ENCODE assay signal across 8 mouse cellular contexts in genomic region chr2:30205629-30206357, GRCm38 (mm10). TPM values are rescaled to one million over a fixed set of nuclear protein-coding genes. Genes with fewer than 3 reads are reported as not detected.
DNase-seq lines count a peak whose midpoint lies in the region; ATAC-seq and TF ChIP-seq lines count a peak whose summit lies in the region.

Gene Kyat1 (minus strand): TSS chr2:30205847.

- H3K9me3 ChIP-seq in MEL (replicated peaks; ENCODE audit: insufficient read depth, low read length): no peaks in the 10 kb centered on the region
- H3K9me3 ChIP-seq in forebrain, postnatal 0 days (ENCODE audit: low read length): no peaks in the 10 kb centered on the region
- no peaks in the 10 kb centered on the region for H3K9me3 ChIP-seq in lung, embryonic 15.5 days

- no peak for TF ChIP-seq EP300 in MEL (IDR thresholded peaks at IDR 0.05; ENCODE audit: low read depth in 1 of 2, low read length in 2 of 2)

- H3K4me1 ChIP-seq in MEL (ENCODE audit: control insufficient read depth in 1 of 2, insufficient read depth in 2 of 2, low read length in 2 of 2): peaks cover 3 to 4% of the 10 kb centered on the region in 2 experiments; a peak in 1 of 4 replicates
- peaks cover 11% of the 10 kb centered on the region for H3K4me1 ChIP-seq in cerebellum, adult 2 months (ENCODE audit: control insufficient read depth, insufficient read depth, low read length)
- peaks cover 8% of the 10 kb centered on the region; the same call in 1 of the 2 replicates for H3K4me1 ChIP-seq in forebrain, postnatal 0 days (ENCODE audit: insufficient read depth)
- H3K4me1 ChIP-seq in lung, embryonic 15.5 days: peaks cover 18% of the 10 kb centered on the region

- H3K27me3 ChIP-seq in MEL (ENCODE audit: control insufficient read depth in 1 of 2, insufficient read depth in 2 of 2, low read length in 2 of 2): no peaks in the 10 kb centered on the region
- H3K27me3 ChIP-seq in cerebellum, adult 2 months (ENCODE audit: control insufficient read depth, insufficient read depth, low read length): no peaks in the 10 kb centered on the region
- no peaks in the 10 kb centered on the region for H3K27me3 ChIP-seq in forebrain, postnatal 0 days (ENCODE audit: insufficient read depth, low read length)
- H3K27me3 ChIP-seq in lung, embryonic 15.5 days: no peaks in the 10 kb centered on the region

- peak; percentile 68 to 88; a peak in 3 of 4 replicates for TF ChIP-seq POLR2A in MEL (IDR thresholded peaks at IDR 0.05; ENCODE audit: control insufficient read depth in 1 of 2, insufficient read depth in 1 of 2, low read depth in 1 of 2, low read length in 2 of 2, poor library complexity in 1 of 2)
- peak; percentile 90; the same call in 1 of the 2 replicates for TF ChIP-seq POLR2A in cerebellum, adult 2 months (IDR thresholded peaks at IDR 0.05; ENCODE audit: borderline replicate concordance, insufficient read depth, low read length)

- TF ChIP-seq CTCF in MEL (IDR thresholded peaks at IDR 0.05 in 2 of 3, conservative IDR thresholded peaks at IDR 0.05 in 1 of 3; ENCODE audit: control insufficient read depth in 1 of 3, insufficient read depth in 1 of 3, low read depth in 2 of 3, low read length in 3 of 3, poor library complexity in 1 of 3, severe bottlenecking in 1 of 3): no peak
- TF ChIP-seq CTCF in cerebellum, adult 2 months (IDR thresholded peaks at IDR 0.05; ENCODE audit: borderline replicate concordance, insufficient read depth, low read depth, low read length): no peak
- no peak for TF ChIP-seq CTCF in forebrain, postnatal 0 days (IDR thresholded peaks at IDR 0.05; ENCODE audit: low read depth)

- H3K9ac ChIP-seq in MEL (ENCODE audit: control insufficient read depth, low read depth, low read length, poor library complexity, severe bottlenecking): peak within 1 kb of the TSS; percentile 76
- H3K9ac ChIP-seq in forebrain, postnatal 0 days: peak within 1 kb of the TSS; percentile 62
- H3K9ac ChIP-seq in lung, embryonic 15.5 days: peak within 1 kb of the TSS; percentile 67

- under 1% methylated on average over 44 of the region's 44 CpGs for WGBS in cerebellum, adult 2 months
- WGBS in forebrain, postnatal 0 days: under 1% methylated on average over 44 of the region's 44 CpGs
- WGBS in lung, embryonic 15.5 days: under 1% methylated on average over 44 of the region's 44 CpGs

- no peak for TF ChIP-seq RAD21 in MEL (IDR thresholded peaks at IDR 0.05; ENCODE audit: low read depth, low read length)

- peak; percentile 99 for DNase-seq in MEL (ENCODE audit: low read depth, low spot score)
- DNase-seq in cerebellum, adult 2 months: peak; percentile 94
- peak; percentile 95 for DNase-seq in forebrain, postnatal 0 days
- DNase-seq in heart, postnatal 4 days: peak; percentile 93
- DNase-seq in layer of hippocampus, adult 8-10 months (ENCODE audit: low spot score in 2 of 2): peak; percentile 93
- peak; percentile 84 for DNase-seq in ovary, adult 18-20 months (ENCODE audit: low spot score)
- DNase-seq in thymus, postnatal 0 days (ENCODE audit: low spot score): peak; percentile 96

- ATAC-seq in forebrain, postnatal 0 days: peak; percentile 99
- peak; percentile 94 for ATAC-seq in lung, embryonic 15.5 days (ENCODE audit: borderline replicate concordance, extremely low read depth, low FRiP score, low TSS enrichment)

- H3K79me2 ChIP-seq in MEL (ENCODE audit: control insufficient read depth, insufficient read depth, low read length, poor library complexity): no peaks in the 10 kb centered on the region; the same call in 1 of the 2 replicates

- no peaks in the 10 kb centered on the region for H3K36me3 ChIP-seq in MEL (ENCODE audit: control insufficient read depth in 1 of 2, insufficient read depth in 2 of 2, low read length in 2 of 2)
- H3K36me3 ChIP-seq in forebrain, postnatal 0 days (ENCODE audit: insufficient read depth): no peaks in the 10 kb centered on the region
- no peaks in the 10 kb centered on the region for H3K36me3 ChIP-seq in lung, embryonic 15.5 days

- H3K4me2 ChIP-seq in forebrain, postnatal 0 days (ENCODE audit: low read depth): peak within 1 kb of the TSS; percentile 83
- H3K4me2 ChIP-seq in lung, embryonic 15.5 days: peak within 1 kb of the TSS; percentile 85

- peak within 1 kb of the TSS; percentile 74 to 77 for H3K4me3 ChIP-seq in MEL (ENCODE audit: control insufficient read depth in 1 of 2, insufficient read depth in 1 of 2, low read depth in 2 of 2, low read length in 2 of 2)
- H3K4me3 ChIP-seq in cerebellum, adult 2 months (replicated peaks; ENCODE audit: insufficient read depth, low read depth, low read length): peak within 1 kb of the TSS; percentile 77
- peak within 1 kb of the TSS; percentile 63 for H3K4me3 ChIP-seq in forebrain, postnatal 0 days (ENCODE audit: low read depth, low read length)
- peak within 1 kb of the TSS; percentile 64 for H3K4me3 ChIP-seq in lung, embryonic 15.5 days

- peak within 1 kb of the TSS; percentile 66 for H3K27ac ChIP-seq in MEL (ENCODE audit: control insufficient read depth, low read depth, low read length)
- peak within 1 kb of the TSS; percentile 37; the same call in 1 of the 2 replicates for H3K27ac ChIP-seq in cerebellum, adult 2 months (ENCODE audit: insufficient read depth, low read length)
- H3K27ac ChIP-seq in forebrain, postnatal 0 days (ENCODE audit: low read depth, low read length): peak within 1 kb of the TSS; percentile 78
- peak within 1 kb of the TSS; percentile 81 for H3K27ac ChIP-seq in lung, embryonic 15.5 days

TF ChIP-seq in MEL, 35 proteins besides CTCF, POLR2A, EP300 and RAD21 (continues in another document):
- TF ChIP-seq UBTF (IDR thresholded peaks at IDR 0.05; ENCODE audit: borderline replicate concordance, insufficient read depth, low read depth, low read length) (no peak), ETS1 (IDR thresholded peaks at IDR 0.05; ENCODE audit: low read depth, low read length) (peak; percentile 77), ZMIZ1 (IDR thresholded peaks at IDR 0.05; ENCODE audit: low read depth, low read length) (0 out of 2 replicates have a peak, but pooled peaks have one; percentile 21), MXI1 (IDR thresholded peaks at IDR 0.05; ENCODE audit: low read depth, low read length) (peak; percentile 97), RCOR1 (IDR thresholded peaks at IDR 0.05; ENCODE audit: low read depth, low read length) (no peak), SIN3A (IDR thresholded peaks at IDR 0.05; ENCODE audit: low read length) (peak; percentile 99), SMC3 (IDR thresholded peaks at IDR 0.05; ENCODE audit: low read depth, low read length) (no peak), CHD2 (IDR thresholded peaks at IDR 0.05; ENCODE audit: low read length) (no peak), CHD1 (IDR thresholded peaks at IDR 0.05; ENCODE audit: low read depth, low read length) (no peak), BHLHE40 (IDR thresholded peaks at IDR 0.05; ENCODE audit: borderline replicate concordance, low read depth, low read length) (peak; percentile 87), E2F4 (IDR thresholded peaks at IDR 0.05; ENCODE audit: borderline replicate concordance, low read depth, low read length) (no peak), NELFE (IDR thresholded peaks at IDR 0.05; ENCODE audit: low read depth, low read length) (peak; percentile 16; the same call in 1 of the 2 replicates), HCFC1 (IDR thresholded peaks at IDR 0.05; ENCODE audit: low read depth, low read length) (peak; percentile 89), NRF1 (IDR thresholded peaks at IDR 0.05; ENCODE audit: insufficient read depth, low read depth, low read length, poor library complexity, severe bottlenecking) (0 out of 2 replicates have a peak, but pooled peaks have one; percentile 4), ELF1 (IDR thresholded peaks at IDR 0.05; ENCODE audit: low read depth, low read length) (peak; percentile 92), TBP (IDR thresholded peaks at IDR 0.05; ENCODE audit: low read depth, low read length) (peak; percentile 90), TCF12 (IDR thresholded peaks at IDR 0.05; ENCODE audit: low read depth, low read length) (no peak), MYC (IDR thresholded peaks at IDR 0.05; ENCODE audit: low read depth, low read length) (0 out of 2 replicates have a peak, but pooled peaks have one; percentile 66), GATA1 (IDR thresholded peaks at IDR 0.05; ENCODE audit: low read depth, low read length) (no peak), ZKSCAN1 (IDR thresholded peaks at IDR 0.05; ENCODE audit: low read depth, low read length) (no peak), GABPA (IDR thresholded peaks at IDR 0.05; ENCODE audit: low read depth, low read length) (no peak), USF2 (IDR thresholded peaks at IDR 0.05; ENCODE audit: borderline replicate concordance in 1 of 2, insufficient read depth in 1 of 2, low read depth in 1 of 2, low read length in 2 of 2) (no peak), MEF2A (IDR thresholded peaks at IDR 0.05; ENCODE audit: extremely low read depth, insufficient replicate concordance, low read depth, low read length, poor library complexity, severe bottlenecking) (no peak), ZNF384 (IDR thresholded peaks at IDR 0.05; ENCODE audit: low read depth, low read length) (no peak), POLR2AphosphoS2 (IDR thresholded peaks at IDR 0.05; ENCODE audit: low read length) (peak; percentile 62; the same call in 1 of the 2 replicates), MAZ (IDR thresholded peaks at IDR 0.05; ENCODE audit: low read depth, low read length) (no peak), KAT2A (conservative IDR thresholded peaks at IDR 0.05; ENCODE audit: low read depth, low read length) (no peak; the same call in 1 of the 2 replicates), USF1 (IDR thresholded peaks at IDR 0.05; ENCODE audit: low read depth, low read length) (peak; percentile 49), MYB (IDR thresholded peaks at IDR 0.05; ENCODE audit: low read depth, low read length) (no peak), POLR2AphosphoS5 (IDR thresholded peaks at IDR 0.05; ENCODE audit: borderline replicate concordance, low read depth, low read length) (no peak), JUND (IDR thresholded peaks at IDR 0.05; ENCODE audit: low read depth, low read length) (no peak)

RNA-seq across cellular contexts. Expression of gene Kyat1, which starts in this region (rescaled TPM):
- total RNA-seq in MEL (2012; rRNA removed): 9.5 and 10.3 TPM in 2 replicates
- polyA plus RNA-seq in MEL (2012; ENCODE audit: insufficient read depth in 1 of 2, insufficient read length in 2 of 2, low read depth in 1 of 2, low replicate concordance in 2 of 2, missing spikeins in 1 of 2): 10 to 100 TPM in 1 of 2 experiments, not detected in 1; 14.9 TPM
- 45.6 and 55.8 TPM in 2 replicates for polyA plus RNA-seq in cerebellum, adult 2 months (2012; rRNA removed)
- 18.3 and 22.6 TPM in 2 replicates for total RNA-seq in forebrain, postnatal 0 days (2014; rRNA removed)
- 14.7 and 15.7 TPM in 2 replicates for polyA plus RNA-seq in forebrain, postnatal 0 days (2015; fragmentation: Nextera tagmentation; extraction: Ambion mirVana)
- 10 to 100 TPM; 33.3 to 35.3 TPM for total RNA-seq in heart, postnatal 4 days (2021)
- 10 to 100 TPM; 15.6 to 19.9 (median 16.9) TPM for total RNA-seq in layer of hippocampus, adult 8-10 months (2022)
- 10.6 and 11.3 TPM in 2 replicates for polyA plus RNA-seq in lung, embryonic 15.5 days (2015; fragmentation: Nextera tagmentation; extraction: Ambion mirVana)
- polyA plus RNA-seq in thymus, postnatal 0 days (2015; fragmentation: Nextera tagmentation; extraction: Ambion mirVana): 14.5 and 15.5 TPM in 2 replicates

Comparison
In these comparisons a context has a peak if more than half of its experiments do, and no peak if none do; other contexts are left out.
1. Peak in every context shown above with its lines: DNase-seq, ATAC-seq, H3K4me3 ChIP-seq and H3K27ac ChIP-seq.